Mouse (Mus musculus) heart, postnatal 0 days (tissue): Measurements from ENCODE around the gene M1ap. TPM values are rescaled to one million over a fixed set of nuclear protein-coding genes. Genes with fewer than 3 reads are reported as not detected.
A peak's percentile ranks its signal among the peaks of the same experiment; 100 is the strongest.

Experiments
- ATAC-seq: fragments of 200-750 bp; cut with Nextera tagmentation; 2 replicates; pipeline ENCODE4 v1.8.0; 2017; ENCODE audit warnings: low read depth, moderate number of reproducible peaks, moderate library complexity; ENCODE audit not compliant: insufficient read depth
- DNase-seq: peaks from one replicate; pipeline ENCODE4 v3.0.0-alpha.2; 2016; ENCODE audit warnings: low spot score
- H3K27ac ChIP-seq: fragments of 300-500 bp; sonication (generic); 2 replicates; pipeline ENCODE4 v1.5.1; 2014; ENCODE audit warnings: low read depth, mild to moderate bottlenecking
- H3K27me3 ChIP-seq: fragments of 300-500 bp; sonication (generic); 2 replicates; pipeline ENCODE4 v1.6.1; 2014; ENCODE audit warnings: low read length, mixed read lengths; ENCODE audit not compliant: control insufficient read depth, insufficient read depth
- H3K36me3 ChIP-seq: fragments of 300-500 bp; sonication (generic); replicated peaks from 2 replicates; pipeline ENCODE4 v1.6.1; 2014; ENCODE audit warnings: low read length, mixed read lengths; ENCODE audit not compliant: control insufficient read depth, insufficient read depth
- H3K4me1 ChIP-seq: fragments of 300-500 bp; sonication (generic); 2 replicates; pipeline ENCODE4 v1.6.1; 2014; ENCODE audit warnings: antibody characterized with exemption; ENCODE audit not compliant: control insufficient read depth, insufficient read depth
- H3K4me2 ChIP-seq: fragments of 300-500 bp; sonication (generic); 2 replicates; pipeline ENCODE4 v1.6.1; 2014; ENCODE audit warnings: low read depth, mild to moderate bottlenecking, low read length, moderate library complexity
- H3K4me3 ChIP-seq: fragments of 300-500 bp; sonication (generic); 2 replicates; pipeline ENCODE4 v1.5.1; 2014; ENCODE audit warnings: low read depth, low read length
- H3K9ac ChIP-seq: fragments of 300-500 bp; sonication (generic); replicated peaks from 2 replicates; pipeline ENCODE4 v1.6.1; 2014; ENCODE audit warnings: low read depth, low read length, mixed read lengths
- H3K9me3 ChIP-seq: fragments of 300-500 bp; sonication (generic); replicated peaks from 2 replicates; pipeline ENCODE4 v1.6.1; 2016; ENCODE audit warnings: low read length; ENCODE audit not compliant: control insufficient read depth
- CTCF ChIP-seq: IDR thresholded peaks from 2 replicates; pipeline ENCODE4 v1.5.1; 2016; ENCODE audit warnings: antibody characterized with exemption, control low read depth, low read depth
- EP300 ChIP-seq: IDR thresholded peaks from 2 replicates; pipeline ENCODE4 v1.6.1; 2016; ENCODE audit warnings: antibody characterized with exemption, low read depth
- WGBS: fragments of 180-500 bp; shearing (Covaris S2); extraction: QIAGEN DNeasy Blood & Tissue Kit; methylation state at CpG from one replicate; pipeline ENCODE4 v1.1.7; 2014; 5-methylcytosine and 5-hydroxymethylcytosine counted together
- polyA plus RNA-seq: library from polyadenylated mRNA; unstranded; fragments of >200 nt; fragmentation: Nextera tagmentation; extraction: Ambion mirVana; gene quantifications from 2 replicates; pipeline ENCODE4 v1.2.1, GENCODE M21; 2015
- total RNA-seq: library from RNA; depleted of rRNA; stranded (reverse); fragments of >200 nt; gene quantifications from 2 replicates; pipeline ENCODE4 v1.2.3, GENCODE M21; 2014; ENCODE audit warnings: low replicate concordance

Gene M1ap
- total and polyA plus RNA-seq, 2 experiments from 2014 or later, result 0.75 TPM; not detected in 1

- DNase-seq (no peak), ATAC-seq (no peak)
- no peaks in the 10 kb centered on the region for H3K9me3 ChIP-seq
- H3K4me1 ChIP-seq, result peaks cover 3% of the 10 kb centered on the region; the same call in 1 of the 2 replicates
- TF ChIP-seq CTCF (no peak), EP300 (no peak)
- peak overlapping the region; percentile 13; the same call in 1 of the 2 replicates for H3K4me2 ChIP-seq
- no peak overlapping the region for H3K27ac ChIP-seq
- peaks cover 97% of the 10 kb centered on the region for H3K27me3 ChIP-seq
- WGBS, result 2% methylated on average over 68 of the region's 69 CpGs
- H3K4me3 ChIP-seq, result peak overlapping the region; percentile 35
- H3K9ac ChIP-seq, result no peak overlapping the region
- no peaks in the 10 kb centered on the region for H3K36me3 ChIP-seq
Measured at GRCm38 (mm10) chr6:83069488-83070246, 123.0 kb downstream of the M1ap start.

- Histone ChIP-seq H3K4me3 (peak within 1 kb of the TSS; percentile 35), H3K9ac (no peak within 1 kb of the TSS), H3K36me3 (no peaks in the 10 kb centered on the region), H3K9me3 (no peaks in the 10 kb centered on the region), H3K4me1 (peaks cover 3% of the 10 kb centered on the region; the same call in 1 of the 2 replicates), H3K27me3 (peaks cover 97% of the 10 kb centered on the region), H3K4me2 (peak within 1 kb of the TSS; percentile 41; the same call in 1 of the 2 replicates), H3K27ac (no peak within 1 kb of the TSS)
- TF ChIP-seq EP300 (no peak), CTCF (no peak)
- ATAC-seq (no peak), DNase-seq (no peak)
- 1% methylated on average over 10 of the region's 10 CpGs for WGBS
Measured at GRCm38 (mm10) chr6:83070247-83070310, 123.4 kb downstream of the M1ap start, which contains the start of gene Tlx2. Gene Tlx2 (minus strand): TSS chr6:83070293.

- Histone ChIP-seq H3K4me2 (no peak overlapping the region), H3K27me3 (peaks cover 97% of the 10 kb centered on the region), H3K4me1 (peaks cover 3% of the 10 kb centered on the region; the same call in 1 of the 2 replicates), H3K27ac (no peak overlapping the region), H3K4me3 (peak overlapping the region; percentile 35), H3K9ac (no peak overlapping the region), H3K9me3 (no peaks in the 10 kb centered on the region), H3K36me3 (no peaks in the 10 kb centered on the region)
- WGBS, result 2% methylated on average over 49 of the region's 58 CpGs
- no peak for TF ChIP-seq CTCF
- TF ChIP-seq EP300, result no peak
- ATAC-seq, result no peak
- DNase-seq, result no peak
Measured at GRCm38 (mm10) chr6:83070311-83071219, 123.9 kb downstream of the M1ap start.

- Histone ChIP-seq H3K27me3 (peaks cover 97% of the 10 kb centered on the region), H3K9me3 (no peaks in the 10 kb centered on the region), H3K4me1 (peaks cover 3% of the 10 kb centered on the region; the same call in 1 of the 2 replicates), H3K9ac (no peak overlapping the region), H3K36me3 (no peaks in the 10 kb centered on the region), H3K4me3 (peak overlapping the region; percentile 11; the same call in 1 of the 2 replicates), H3K27ac (no peak overlapping the region), H3K4me2 (no peak overlapping the region)
- DNase-seq (no peak), ATAC-seq (no peak)
- TF ChIP-seq EP300 (no peak), CTCF (no peak)
- 4% methylated on average over 24 of the region's 24 CpGs for WGBS
Measured at GRCm38 (mm10) chr6:83071220-83071619, 124.5 kb downstream of the M1ap start.

- Histone ChIP-seq H3K27me3 (peaks cover 71% of the 10 kb centered on the region), H3K4me3 (no peak overlapping the region), H3K4me1 (0 out of 2 replicates have a peak, but pooled peaks cover 4% of the 10 kb centered on the region), H3K4me2 (no peak overlapping the region), H3K9ac (no peak overlapping the region), H3K27ac (no peak overlapping the region), H3K36me3 (0 out of 2 replicates have a peak, but pooled peaks cover 2% of the 10 kb centered on the region), H3K9me3 (no peaks in the 10 kb centered on the region)
- ATAC-seq (no peak), DNase-seq (no peak)
- TF ChIP-seq CTCF, result peak; percentile 14; the same call in 1 of the 2 replicates
- no peak for TF ChIP-seq EP300
- 25% methylated on average over 2 of the region's 2 CpGs for WGBS
Measured at GRCm38 (mm10) chr6:83074979-83075378, 128.3 kb downstream of the M1ap start.
